Mouse (Mus musculus) liver, postnatal 0 days (tissue): ENCODE data around the gene Mlkl. TPM values are rescaled to one million over a fixed set of nuclear protein-coding genes. Genes with fewer than 3 reads are reported as not detected.

Source experiments
- ATAC-seq: fragments of 200-750 bp; cut with Nextera tagmentation; 2 replicates; pipeline ENCODE4 v1.8.0; 2017; ENCODE audit warnings: mild to moderate bottlenecking, moderate library complexity
- DNase-seq: peaks from one replicate; pipeline ENCODE4 v3.0.0-alpha.2; 2016
- H3K27ac ChIP-seq: fragments of 300-500 bp; sonication (generic); 2 replicates; pipeline ENCODE4 v1.5.1; 2014; ENCODE audit warnings: antibody characterized with exemption, moderate library complexity, mild to moderate bottlenecking, low read depth
- H3K27me3 ChIP-seq: fragments of 300-500 bp; sonication (generic); 2 replicates; pipeline ENCODE4 v1.6.1; 2014; ENCODE audit warnings: low read length, control low read depth, mixed read lengths; ENCODE audit not compliant: insufficient read depth
- H3K36me3 ChIP-seq: fragments of 300-500 bp; sonication (generic); replicated peaks from 2 replicates; pipeline ENCODE4 v1.6.1; 2014; ENCODE audit warnings: mild to moderate bottlenecking, control low read depth, low read length, moderate library complexity, mixed read lengths; ENCODE audit not compliant: insufficient read depth
- H3K4me1 ChIP-seq: fragments of 300-500 bp; sonication (generic); 2 replicates; pipeline ENCODE4 v1.6.1; 2014; ENCODE audit warnings: antibody characterized with exemption, mild to moderate bottlenecking, control low read depth; ENCODE audit not compliant: insufficient read depth
- H3K4me2 ChIP-seq: fragments of 300-500 bp; sonication (generic); 2 replicates; pipeline ENCODE4 v1.6.1; 2014; ENCODE audit warnings: low read depth, mild to moderate bottlenecking, low read length, moderate library complexity, mixed read lengths
- H3K4me3 ChIP-seq: fragments of 300-500 bp; sonication (generic); 2 replicates; pipeline ENCODE4 v1.5.1; 2014; ENCODE audit warnings: low read depth, low read length
- H3K9ac ChIP-seq: fragments of 300-500 bp; sonication (generic); replicated peaks from 2 replicates; pipeline ENCODE4 v1.6.1; 2014; ENCODE audit warnings: mild to moderate bottlenecking, moderate library complexity
- H3K9me3 ChIP-seq: fragments of 300-500 bp; sonication (generic); 2 replicates; pipeline ENCODE4 v1.6.1; 2016; ENCODE audit warnings: mild to moderate bottlenecking, control low read depth, low read length, mixed read lengths
- CTCF ChIP-seq: sonication (generic); IDR thresholded peaks from 2 replicates; pipeline ENCODE4 v1.5.1; 2016; ENCODE audit warnings: antibody characterized with exemption, low read depth
- EP300 ChIP-seq: IDR thresholded peaks from 2 replicates; pipeline ENCODE4 v1.6.1; 2016; ENCODE audit warnings: antibody characterized with exemption, low read depth, mild to moderate bottlenecking
- WGBS: fragments of 180-500 bp; shearing (Covaris S2); extraction: QIAGEN DNeasy Blood & Tissue Kit; methylation state at CpG from one replicate; pipeline ENCODE4 v1.1.7; 2014; ENCODE audit not compliant: insufficient replicate concordance; 5-methylcytosine and 5-hydroxymethylcytosine counted together
- polyA plus RNA-seq: library from polyadenylated mRNA; unstranded; fragments of >200 nt; fragmentation: Nextera tagmentation; extraction: Ambion mirVana; gene quantifications from 2 replicates; pipeline ENCODE4 v1.2.1, GENCODE M21; 2015

Mlkl gene
- polyA plus RNA-seq, 1 experiment from 2014 or later: 4.7 TPM

GRCm38 (mm10) chr8:111353497-111353896, 15.5 kb upstream of the Mlkl start:
- no peaks in the 10 kb centered on the region for H3K27me3 ChIP-seq
- H3K4me2 ChIP-seq: no peak overlapping the region
- no peak overlapping the region for H3K4me3 ChIP-seq
- WGBS: 77% methylated on average over 9 of the region's 9 CpGs
- no peaks in the 10 kb centered on the region for H3K4me1 ChIP-seq
- TF ChIP-seq EP300 (no peak), CTCF (no peak)
- H3K9ac ChIP-seq: no peak overlapping the region
- H3K36me3 ChIP-seq: no peaks in the 10 kb centered on the region
- H3K9me3 ChIP-seq: no peaks in the 10 kb centered on the region
- ATAC-seq (no peak), DNase-seq (no peak)
- no peak overlapping the region for H3K27ac ChIP-seq

GRCm38 (mm10) chr8:111352289-111352688, 14.3 kb upstream of the Mlkl start:
- Histone ChIP-seq H3K36me3 (no peaks in the 10 kb centered on the region), H3K4me1 (no peaks in the 10 kb centered on the region), H3K4me2 (no peak overlapping the region), H3K27me3 (no peaks in the 10 kb centered on the region), H3K4me3 (no peak overlapping the region), H3K9ac (no peak overlapping the region), H3K27ac (no peak overlapping the region), H3K9me3 (no peaks in the 10 kb centered on the region)
- WGBS: 73% methylated on average over 5 of the region's 5 CpGs
- TF ChIP-seq EP300: no peak
- TF ChIP-seq CTCF: no peak
- no peak for ATAC-seq
- DNase-seq: no peak

GRCm38 (mm10) chr8:111350577-111350976, 12.6 kb upstream of the Mlkl start:
- DNase-seq (no peak), ATAC-seq (no peak)
- H3K27me3 ChIP-seq: no peaks in the 10 kb centered on the region
- WGBS: 89% methylated on average over 6 of the region's 6 CpGs
- no peak overlapping the region for H3K27ac ChIP-seq
- no peak overlapping the region for H3K9ac ChIP-seq
- no peaks in the 10 kb centered on the region for H3K9me3 ChIP-seq
- H3K4me1 ChIP-seq: no peaks in the 10 kb centered on the region
- TF ChIP-seq CTCF: no peak
- no peak for TF ChIP-seq EP300
- no peak overlapping the region for H3K4me3 ChIP-seq
- no peak overlapping the region for H3K4me2 ChIP-seq
- H3K36me3 ChIP-seq: no peaks in the 10 kb centered on the region

- 2% methylated on average over 5 of the region's 5 CpGs for WGBS
- H3K9me3 ChIP-seq: no peaks in the 10 kb centered on the region
- H3K27ac ChIP-seq: no peak overlapping the region
- H3K36me3 ChIP-seq: no peaks in the 10 kb centered on the region
- peak; percentile 87 for DNase-seq
- no peak overlapping the region for H3K4me3 ChIP-seq
- ATAC-seq: peak; percentile 53
- no peak overlapping the region for H3K4me2 ChIP-seq
- H3K27me3 ChIP-seq: no peaks in the 10 kb centered on the region
- TF ChIP-seq EP300: no peak
- TF ChIP-seq CTCF: peak; percentile 98
- no peak overlapping the region for H3K9ac ChIP-seq
- 0 out of 2 replicates have a peak, but pooled peaks cover 2% of the 10 kb centered on the region for H3K4me1 ChIP-seq
Measured at GRCm38 (mm10) chr8:111343225-111343624, 5.2 kb upstream of the Mlkl start.

- H3K4me2 ChIP-seq: no peak overlapping the region
- 0 out of 2 replicates have a peak, but pooled peaks cover 2% of the 10 kb centered on the region for H3K4me1 ChIP-seq
- no peak overlapping the region for H3K9ac ChIP-seq
- 80% methylated on average over 3 of the region's 3 CpGs for WGBS
- no peak overlapping the region for H3K27ac ChIP-seq
- H3K4me3 ChIP-seq: no peak overlapping the region
- DNase-seq: no peak
- H3K36me3 ChIP-seq: no peaks in the 10 kb centered on the region
- no peak for TF ChIP-seq CTCF
- no peak for TF ChIP-seq EP300
- no peak for ATAC-seq
- H3K9me3 ChIP-seq: no peaks in the 10 kb centered on the region
- H3K27me3 ChIP-seq: no peaks in the 10 kb centered on the region
Measured at GRCm38 (mm10) chr8:111340186-111340585, 2.2 kb upstream of the Mlkl start.

- H3K4me3 ChIP-seq: peak overlapping the region; percentile 51
- H3K36me3 ChIP-seq: no peaks in the 10 kb centered on the region
- H3K4me2 ChIP-seq: peak overlapping the region; percentile 77
- no peak for TF ChIP-seq EP300
- TF ChIP-seq CTCF: no peak
- ATAC-seq (peak; percentile 16; the same call in 1 of the 2 replicates), DNase-seq (peak; percentile 24)
- peak overlapping the region; percentile 71 for H3K27ac ChIP-seq
- 21% methylated on average over 12 of the region's 12 CpGs for WGBS
- H3K27me3 ChIP-seq: no peaks in the 10 kb centered on the region
- 0 out of 2 replicates have a peak, but pooled peaks cover 2% of the 10 kb centered on the region for H3K4me1 ChIP-seq
- no peaks in the 10 kb centered on the region for H3K9me3 ChIP-seq
- peak overlapping the region; percentile 45 for H3K9ac ChIP-seq
Measured at GRCm38 (mm10) chr8:111338370-111339208, 612 bp upstream of the Mlkl start.
